Mouse (Mus musculus): Measurements from ENCODE around the gene Ier5l.

DNA sequence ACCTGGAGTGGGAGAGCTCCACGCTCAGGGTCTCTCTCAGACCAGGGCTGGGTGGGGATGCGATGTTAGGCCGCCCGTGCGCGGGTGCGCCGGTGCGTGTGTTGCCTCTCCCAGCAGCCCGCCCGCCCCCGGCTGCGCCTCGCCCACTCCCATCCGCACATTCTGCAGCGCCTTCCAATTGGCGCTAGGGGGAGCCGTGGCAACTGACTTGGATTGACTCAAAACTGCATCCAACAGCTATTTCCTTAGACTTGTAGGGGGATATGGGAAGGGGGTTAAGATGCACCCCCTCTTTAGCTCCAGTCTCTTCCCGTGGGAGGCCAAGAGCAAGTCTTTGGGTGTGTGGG lies 4.2 kb downstream of the Ier5l start:
- TF ChIP-seq POLR2A (IDR thresholded peaks at IDR 0.05; ENCODE audit: borderline replicate concordance, extremely low read depth, low read depth, low read length) (no peak), CTCF (IDR thresholded peaks at IDR 0.05; ENCODE audit: insufficient read depth, low read length) (peak; percentile 68)
